Mouse (Mus musculus) stomach, embryonic 15.5 days (tissue): Measurements from ENCODE around the gene Ciart. TPM values are rescaled to one million over a fixed set of nuclear protein-coding genes. Genes with fewer than 3 reads are reported as not detected.
"Not testable (repeated sequence)": the region's sequence is repeated elsewhere in the genome, so short reads cannot be mapped to it uniquely, and the experiment has no call there.

ENCODE experiments used
- ATAC-seq: fragments of 200-750 bp; cut with Nextera tagmentation; 2 replicates; pipeline ENCODE4 v1.8.0; 2017; ENCODE audit warnings: low read depth, moderate number of reproducible peaks, moderate TSS enrichment; ENCODE audit not compliant: insufficient read depth, low FRiP score
- H3K27ac ChIP-seq: fragments of 300-500 bp; sonication (generic); 2 replicates; pipeline ENCODE4 v1.5.1; 2015; ENCODE audit warnings: mild to moderate bottlenecking, inconsistent platforms
- H3K27me3 ChIP-seq: fragments of 300-500 bp; sonication (generic); replicated peaks from 2 replicates; pipeline ENCODE4 v1.6.1; 2015; ENCODE audit warnings: inconsistent platforms
- H3K36me3 ChIP-seq: fragments of 300-500 bp; sonication (generic); 2 replicates; pipeline ENCODE4 v1.6.1; 2015; ENCODE audit warnings: inconsistent platforms
- H3K4me1 ChIP-seq: fragments of 300-500 bp; sonication (generic); 2 replicates; pipeline ENCODE4 v1.6.1; 2015; ENCODE audit warnings: inconsistent platforms
- H3K4me2 ChIP-seq: fragments of 300-500 bp; sonication (generic); 2 replicates; pipeline ENCODE4 v1.6.1; 2015; ENCODE audit warnings: mild to moderate bottlenecking, inconsistent platforms
- H3K4me3 ChIP-seq: fragments of 300-500 bp; sonication (generic); replicated peaks from 2 replicates; pipeline ENCODE4 v1.5.1; 2015; ENCODE audit warnings: inconsistent platforms
- H3K9ac ChIP-seq: fragments of 300-500 bp; sonication (generic); 2 replicates; pipeline ENCODE4 v1.6.1; 2015; ENCODE audit warnings: inconsistent platforms
- H3K9me3 ChIP-seq: fragments of 300-500 bp; sonication (generic); 2 replicates; pipeline ENCODE4 v1.6.1; 2016; ENCODE audit warnings: inconsistent platforms
- WGBS: fragments of 180-500 bp; shearing (Covaris S2); methylation state at CpG from one replicate; pipeline ENCODE4 v1.1.7; 2015; 5-methylcytosine and 5-hydroxymethylcytosine counted together
- polyA plus RNA-seq: library from polyadenylated mRNA; unstranded; fragments of >200 nt; fragmentation: Nextera tagmentation; extraction: Ambion mirVana; gene quantifications from 2 replicates; pipeline ENCODE4 v1.2.1, GENCODE M21; 2015

The Ciart gene
- 5.3 and 5.6 TPM in 2 replicates for polyA plus RNA-seq

DNA sequence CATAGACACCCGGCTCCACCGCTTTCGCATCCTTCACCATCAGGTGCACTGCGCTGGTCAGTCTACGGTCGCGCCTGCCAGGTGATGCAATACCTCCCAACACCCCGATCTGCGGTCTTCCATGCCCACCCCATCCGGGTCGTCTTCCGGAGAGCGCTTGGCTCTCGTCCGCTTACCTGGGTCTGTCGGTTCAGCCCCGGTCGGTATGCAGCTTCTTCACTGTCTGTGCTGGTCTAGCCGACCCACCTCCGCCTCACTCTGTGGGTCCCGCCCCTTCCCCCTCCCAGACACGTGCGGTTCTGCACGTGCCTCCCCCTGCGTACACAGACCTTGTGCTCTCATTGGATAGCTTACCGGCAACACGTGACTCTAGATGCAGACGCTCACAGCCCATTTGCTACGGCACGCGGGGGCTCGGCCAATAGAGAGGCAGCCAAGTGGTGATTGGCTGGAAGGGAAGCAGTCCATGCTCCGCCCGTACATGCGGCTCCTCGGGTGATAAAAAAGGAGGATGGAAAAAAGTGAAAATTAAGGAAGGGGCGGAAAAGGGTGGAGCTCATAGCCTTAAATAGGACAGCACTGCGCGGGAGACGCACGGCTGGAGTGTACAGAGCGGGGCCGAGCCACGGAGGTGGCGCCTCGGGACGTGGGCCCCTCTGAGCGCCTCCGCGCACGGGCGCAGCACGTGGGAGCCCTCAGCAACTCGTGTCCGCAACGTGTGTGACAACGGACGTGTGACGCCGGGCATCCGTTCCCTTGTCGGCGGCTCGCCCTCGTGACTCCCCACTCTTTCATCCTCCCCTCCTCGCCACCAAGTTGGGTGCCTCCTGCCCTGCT is at the start of gene Ciart:
TSS of gene Ciart (minus strand) at position 273 of the 837 bp plus-strand sequence.
- H3K36me3 ChIP-seq: no peaks in the 10 kb centered on the region
- peak within 1 kb of the TSS; percentile 24; the same call in 1 of the 2 replicates for H3K9ac ChIP-seq
- H3K4me2 ChIP-seq: peak within 1 kb of the TSS; percentile 98
- peak within 1 kb of the TSS; percentile 51 for H3K4me3 ChIP-seq
- peak; percentile 98 for ATAC-seq
- no peaks in the 10 kb centered on the region for H3K27me3 ChIP-seq
- WGBS: under 1% methylated on average over 65 of the region's 66 CpGs
- no peaks in the 10 kb centered on the region for H3K9me3 ChIP-seq
- H3K27ac ChIP-seq: peak within 1 kb of the TSS; percentile 31; the same call in 1 of the 2 replicates
- H3K4me1 ChIP-seq: peaks cover 11% of the 10 kb centered on the region; the same call in 1 of the 2 replicates

DNA sequence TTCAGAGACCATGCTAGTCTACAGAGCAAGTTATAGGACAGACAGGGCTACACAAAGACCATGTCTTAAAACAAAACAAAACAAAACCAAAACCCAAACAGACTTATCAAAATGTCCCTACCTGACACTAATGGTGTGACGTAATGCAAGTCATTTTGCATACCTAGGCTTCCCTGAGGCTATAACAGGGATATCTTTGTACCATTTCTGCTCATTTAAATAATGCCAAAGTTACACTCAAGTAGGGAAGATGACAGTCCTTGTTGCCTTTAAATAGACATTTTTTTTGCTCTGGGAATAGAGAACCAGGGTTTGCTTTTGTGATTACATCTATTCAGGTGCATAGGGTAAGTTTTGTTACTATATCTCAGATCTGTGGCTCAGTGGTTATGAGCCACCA is 49.4 kb upstream of the Ciart start:
- no peaks in the 10 kb centered on the region for H3K27me3 ChIP-seq
- H3K4me1 ChIP-seq: 0 out of 2 replicates have a peak, but pooled peaks cover 3% of the 10 kb centered on the region
- peaks cover 12% of the 10 kb centered on the region for H3K36me3 ChIP-seq
- ATAC-seq: no peak
- H3K9ac ChIP-seq: no peak overlapping the region
- WGBS: 91% methylated on average over 1 of the region's 1 CpGs
- H3K27ac ChIP-seq: no peak overlapping the region
- no peak overlapping the region for H3K4me2 ChIP-seq
- H3K4me3 ChIP-seq: no peak overlapping the region
- no peaks in the 10 kb centered on the region for H3K9me3 ChIP-seq

DNA sequence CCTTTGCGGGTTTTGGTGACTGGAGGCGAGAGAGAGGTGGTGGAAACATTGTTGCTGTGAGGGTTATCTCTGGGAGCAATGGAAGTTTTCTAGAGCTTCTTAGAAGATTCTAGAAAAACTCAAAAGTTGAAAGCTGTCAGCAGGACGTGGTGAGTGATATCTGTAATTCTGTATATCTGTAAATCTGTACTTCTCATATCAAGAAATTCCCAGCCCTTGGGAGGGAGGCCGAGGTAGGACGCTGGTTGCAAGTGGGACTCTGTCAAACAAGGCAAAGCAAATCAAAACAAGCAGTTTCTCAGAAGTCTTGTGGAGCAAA is 48.4 kb upstream of the Ciart start:
- ATAC-seq: no peak
- whole genome bisulfite sequencing: 1% methylated on average over 5 of the region's 5 CpGs
- Histone ChIP-seq H3K4me3 (peak overlapping the region; percentile 81), H3K4me2 (peak overlapping the region; percentile 67), H3K9me3 (no peaks in the 10 kb centered on the region), H3K9ac (peak overlapping the region; percentile 95), H3K4me1 (0 out of 2 replicates have a peak, but pooled peaks cover 3% of the 10 kb centered on the region), H3K27me3 (no peaks in the 10 kb centered on the region), H3K27ac (peak overlapping the region; percentile 90), H3K36me3 (peaks cover 10% of the 10 kb centered on the region)

DNA sequence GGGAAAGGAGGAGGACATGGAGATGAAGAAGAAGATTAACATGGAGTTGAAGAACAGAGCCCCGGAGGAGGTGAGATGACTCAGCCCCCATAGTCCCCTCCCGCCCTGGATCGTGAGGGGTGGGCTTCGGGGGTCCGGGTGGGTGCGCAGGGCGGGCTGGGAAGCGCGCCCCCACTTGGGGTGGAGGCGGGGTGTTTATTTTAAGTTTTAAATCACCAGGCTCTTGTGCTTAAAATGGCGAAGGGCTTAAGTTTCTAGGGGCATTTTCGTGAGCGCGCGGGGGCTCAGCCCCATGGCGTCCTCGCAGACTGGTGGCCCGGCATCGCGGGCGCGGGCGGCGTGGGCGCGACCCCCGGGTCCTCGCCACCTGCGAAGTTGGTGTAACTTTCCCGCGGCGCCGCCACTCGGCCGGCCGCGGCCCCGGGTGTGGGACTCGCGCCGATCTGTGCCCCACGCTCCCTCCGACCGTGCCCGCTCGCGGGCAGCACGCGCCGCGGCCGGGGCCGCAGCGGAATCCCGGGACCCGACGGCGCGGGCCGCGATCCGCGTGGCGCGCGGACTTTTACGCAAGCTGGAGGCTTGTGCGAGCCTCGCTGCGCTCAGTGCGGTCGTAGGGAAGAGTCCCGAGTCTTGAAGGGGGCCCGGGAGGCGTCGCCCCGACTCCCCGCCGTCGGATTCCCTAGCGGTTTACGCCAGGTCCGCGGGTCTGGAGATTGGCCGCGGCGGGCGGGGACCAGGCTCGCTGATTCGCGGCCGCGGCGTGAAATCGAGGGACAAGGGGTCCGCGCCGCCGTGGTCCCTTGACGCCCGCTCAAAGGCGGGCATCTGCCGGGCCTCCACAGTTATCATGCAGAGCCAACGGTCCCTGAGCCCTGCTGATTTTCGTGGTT is 47.8 kb upstream of the Ciart start:
- Histone ChIP-seq H3K27ac (peak overlapping the region; percentile 90), H3K27me3 (no peaks in the 10 kb centered on the region), H3K36me3 (peaks cover 4% of the 10 kb centered on the region), H3K4me3 (peak overlapping the region; percentile 81), H3K9ac (peak overlapping the region; percentile 95), H3K4me1 (0 out of 2 replicates have a peak, but pooled peaks cover 3% of the 10 kb centered on the region), H3K9me3 (no peaks in the 10 kb centered on the region), H3K4me2 (peak overlapping the region; percentile 67)
- under 1% methylated on average over 96 of the region's 105 CpGs for WGBS
- ATAC-seq: no peak

DNA sequence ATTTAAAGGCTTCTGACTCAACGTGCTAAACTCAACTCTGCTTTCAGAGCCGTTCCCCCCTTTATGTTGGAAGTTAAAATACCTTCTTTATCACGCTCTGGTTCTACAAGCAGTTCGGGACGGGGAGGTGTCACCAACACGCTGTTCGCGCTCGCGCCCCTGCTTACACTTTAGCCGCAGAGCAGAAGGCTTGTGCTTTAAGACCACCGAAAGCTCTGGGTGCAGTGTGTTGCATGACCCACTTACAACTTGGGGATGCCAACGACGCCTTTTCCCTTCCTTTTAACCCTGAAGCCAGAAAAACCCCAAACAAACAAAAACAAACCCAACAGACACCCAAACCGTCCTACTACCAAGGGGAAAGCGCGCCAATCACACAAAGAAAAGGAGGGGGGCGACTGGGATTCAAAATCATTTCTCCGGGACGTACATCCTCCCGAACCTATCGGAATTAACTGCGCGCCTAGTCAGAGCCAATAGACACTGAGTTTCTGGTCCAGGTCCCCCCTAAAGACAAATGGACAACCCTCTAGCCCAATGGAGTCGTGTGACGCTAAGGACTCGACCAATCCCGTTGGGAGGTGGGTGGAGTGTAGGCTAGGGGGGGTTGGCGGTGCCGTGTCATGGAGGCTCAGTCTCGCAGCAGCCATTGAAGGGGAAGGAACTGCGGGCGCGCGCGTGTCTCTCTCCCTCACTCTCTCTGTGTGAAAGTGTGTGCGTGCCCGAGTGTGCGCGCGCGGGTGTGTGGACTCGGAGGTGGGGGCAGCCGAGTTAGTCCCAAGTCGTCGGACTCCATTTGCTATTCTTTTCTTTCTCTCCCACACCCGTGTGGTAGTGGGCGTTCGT is 46.8 kb upstream of the Ciart start, which contains the start of gene Anp32e:
TSS of gene Anp32e (plus strand) at position 589 of the 846 bp plus-strand sequence.
- WGBS: under 1% methylated on average over 49 of the region's 49 CpGs
- peak within 1 kb of the TSS; percentile 95 for H3K9ac ChIP-seq
- H3K36me3 ChIP-seq: no peaks in the 10 kb centered on the region; the same call in 1 of the 2 replicates
- 0 out of 2 replicates have a peak, but pooled peaks cover 3% of the 10 kb centered on the region for H3K4me1 ChIP-seq
- peak within 1 kb of the TSS; percentile 81 for H3K4me3 ChIP-seq
- peak within 1 kb of the TSS; percentile 90 for H3K27ac ChIP-seq
- peak within 1 kb of the TSS; percentile 67 for H3K4me2 ChIP-seq
- H3K9me3 ChIP-seq: no peaks in the 10 kb centered on the region
- ATAC-seq: peak; percentile 100
- H3K27me3 ChIP-seq: no peaks in the 10 kb centered on the region

DNA sequence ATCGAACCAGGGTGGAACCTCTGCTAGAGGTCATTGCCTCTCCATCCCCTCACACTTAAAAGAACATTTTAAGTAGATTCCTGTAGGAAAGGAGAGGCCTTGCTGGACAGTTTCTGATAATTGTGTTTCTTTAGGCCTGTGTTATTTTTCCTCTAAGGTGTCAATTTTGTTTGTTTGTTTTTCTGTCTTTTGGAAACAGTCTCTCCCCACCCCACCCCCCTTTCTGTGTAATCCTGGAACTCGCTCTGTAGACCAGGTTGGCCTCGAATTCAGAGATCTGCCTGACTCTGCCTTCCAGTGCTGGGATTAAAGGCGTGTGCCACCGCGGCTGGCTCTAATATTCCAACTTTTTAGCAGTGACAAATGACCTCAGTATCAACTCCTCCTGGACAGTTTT is 46.2 kb upstream of the Ciart start:
- Histone ChIP-seq H3K4me1 (0 out of 2 replicates have a peak, but pooled peaks cover 3% of the 10 kb centered on the region), H3K27me3 (no peaks in the 10 kb centered on the region), H3K9ac (0 out of 2 replicates have a peak overlapping the region, but pooled peaks have one; percentile 5), H3K36me3 (no peaks in the 10 kb centered on the region), H3K4me2 (peak overlapping the region; percentile 62), H3K27ac (peak overlapping the region; percentile 73; the same call in 1 of the 2 replicates), H3K9me3 (no peaks in the 10 kb centered on the region), H3K4me3 (peak overlapping the region; percentile 81)
- no peak for ATAC-seq
- 47% methylated on average over 6 of the region's 6 CpGs for WGBS

DNA sequence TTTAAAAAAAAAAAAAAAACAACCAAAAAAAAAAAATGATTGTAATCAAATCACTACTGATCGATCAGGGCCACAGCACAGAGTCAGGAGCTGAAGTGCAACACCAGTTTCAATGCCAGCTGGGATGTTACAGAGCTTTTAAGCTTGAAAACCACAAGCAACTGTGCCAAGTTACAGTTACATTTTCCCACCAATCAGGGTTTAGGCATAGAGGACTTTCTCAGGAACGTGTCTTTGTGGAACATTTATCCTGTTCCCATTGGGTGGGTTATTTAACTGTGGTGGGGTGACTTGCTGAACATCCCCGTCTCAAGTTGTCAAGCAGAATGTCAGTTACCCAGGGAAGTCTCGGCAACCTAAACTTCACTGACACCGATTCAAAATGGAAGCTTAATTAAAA is 43.0 kb upstream of the Ciart start:
- ATAC-seq: no peak
- 81% methylated on average over 5 of the region's 5 CpGs for WGBS
- no peak overlapping the region for H3K27ac ChIP-seq

DNA sequence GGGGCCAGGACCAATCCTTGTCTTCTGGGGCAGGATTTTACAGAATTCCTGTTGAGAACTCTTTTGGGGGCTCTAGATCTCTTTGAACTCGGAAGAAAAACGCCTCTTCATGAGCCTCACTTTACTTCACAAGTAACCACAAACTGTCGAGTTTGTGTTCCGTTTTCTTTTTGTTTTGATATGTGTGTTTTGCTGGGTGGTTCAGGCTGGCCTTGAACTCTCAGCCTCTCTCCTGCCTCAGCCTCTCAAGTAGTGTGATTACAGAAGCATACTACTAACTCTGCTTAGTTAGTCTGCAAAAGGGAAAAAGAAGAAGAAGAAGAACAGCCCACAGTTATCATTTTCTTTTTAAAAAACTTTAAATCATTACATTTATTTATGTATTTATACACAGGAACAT is 42.1 kb upstream of the Ciart start:
- Histone ChIP-seq H3K9ac (no peak overlapping the region), H3K4me1 (no peaks in the 10 kb centered on the region), H3K36me3 (no peaks in the 10 kb centered on the region), H3K27me3 (no peaks in the 10 kb centered on the region), H3K4me3 (no peak overlapping the region), H3K27ac (no peak overlapping the region), H3K9me3 (no peaks in the 10 kb centered on the region), H3K4me2 (no peak overlapping the region)
- ATAC-seq: no peak
- 61% methylated on average over 4 of the region's 4 CpGs for WGBS

More for the DNA sequence above, 43.0 kb upstream of the Ciart start:
- Histone ChIP-seq H3K4me2 (no peak overlapping the region), H3K36me3 (no peaks in the 10 kb centered on the region), H3K9ac (no peak overlapping the region), H3K9me3 (no peaks in the 10 kb centered on the region), H3K27me3 (no peaks in the 10 kb centered on the region), H3K4me3 (no peak overlapping the region), H3K4me1 (no peaks in the 10 kb centered on the region)

DNA sequence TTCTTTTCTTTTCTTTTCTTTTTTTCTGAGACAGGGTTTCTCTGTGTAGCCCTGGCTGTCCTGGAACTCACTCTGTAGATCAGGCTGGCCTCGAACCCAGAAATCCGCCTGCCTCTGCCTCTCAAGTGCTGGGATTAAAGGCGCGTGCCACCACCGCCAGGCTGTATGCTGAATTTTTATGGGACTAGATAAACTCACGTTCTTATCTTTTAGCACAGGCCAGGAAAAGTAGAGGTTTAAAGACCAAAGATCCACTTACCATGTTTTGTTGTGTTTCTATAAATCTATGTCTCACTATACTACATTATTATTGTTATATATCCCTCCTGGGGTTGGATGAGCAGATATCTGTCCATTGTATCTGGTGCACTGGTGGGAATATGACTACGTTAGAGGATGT is 41.4 kb upstream of the Ciart start:
- not testable (repeated sequence) for H3K4me2 ChIP-seq, H3K36me3 ChIP-seq, H3K27me3 ChIP-seq, H3K4me3 ChIP-seq, H3K9ac ChIP-seq, H3K9me3 ChIP-seq, ATAC-seq, H3K4me1 ChIP-seq, H3K27ac ChIP-seq
- WGBS: 80% methylated on average over 7 of the region's 7 CpGs

DNA sequence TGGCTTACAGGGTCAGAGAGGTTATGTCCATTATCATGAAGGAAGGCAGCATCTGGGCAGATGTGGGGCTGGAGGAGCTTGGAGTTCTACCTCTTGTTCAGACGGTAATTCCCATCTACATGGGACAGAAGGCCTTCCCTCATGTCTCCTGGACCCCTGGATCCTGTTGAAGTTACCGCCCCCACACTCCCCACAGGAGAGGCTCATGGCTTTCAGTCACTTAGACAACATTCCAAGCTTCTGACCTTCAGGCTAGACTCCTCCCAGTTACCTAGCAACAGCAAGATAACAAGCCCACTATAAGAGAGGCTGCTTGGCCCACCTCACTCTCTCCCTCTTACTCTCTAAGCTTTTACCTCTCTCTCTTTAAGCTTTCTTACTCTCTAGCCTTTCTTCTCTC is 38.5 kb upstream of the Ciart start:
- H3K4me2 ChIP-seq, H3K9me3 ChIP-seq, H3K27me3 ChIP-seq, H3K27ac ChIP-seq, H3K9ac ChIP-seq, ATAC-seq, H3K4me1 ChIP-seq, H3K36me3 ChIP-seq, H3K4me3 ChIP-seq: not testable (repeated sequence)
- 54% methylated on average over 2 of the region's 2 CpGs for WGBS

DNA sequence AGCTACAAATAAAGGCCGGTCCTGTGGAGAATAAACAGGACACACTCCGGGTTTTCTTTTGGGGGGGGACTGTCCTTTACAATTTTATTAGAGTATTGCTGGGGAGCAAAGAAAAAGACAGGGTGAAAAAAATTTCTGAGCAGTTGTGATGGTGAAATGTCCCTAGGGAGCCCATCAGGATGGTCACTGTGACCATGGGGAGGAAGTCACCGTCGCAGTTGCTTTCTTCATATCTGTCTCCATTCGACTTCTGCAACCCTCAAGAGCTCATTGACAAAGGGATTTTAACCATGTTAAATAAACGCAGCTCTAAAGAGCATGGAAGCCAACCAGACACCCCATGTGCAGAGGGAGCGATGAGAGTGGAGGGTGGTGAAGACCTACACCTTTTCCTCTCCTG is 34.7 kb upstream of the Ciart start:
- H3K4me2 ChIP-seq: no peak overlapping the region
- no peaks in the 10 kb centered on the region for H3K27me3 ChIP-seq
- 67% methylated on average over 7 of the region's 7 CpGs for WGBS
- ATAC-seq: no peak
- no peak overlapping the region for H3K27ac ChIP-seq
- no peak overlapping the region for H3K4me3 ChIP-seq
- no peaks in the 10 kb centered on the region for H3K36me3 ChIP-seq
- no peak overlapping the region for H3K9ac ChIP-seq
- no peaks in the 10 kb centered on the region for H3K9me3 ChIP-seq
- no peaks in the 10 kb centered on the region for H3K4me1 ChIP-seq
